Mouse (Mus musculus) cortical plate, adult 2 months (tissue): ENCODE data around the gene Ccdc102a. TPM values are rescaled to one million over a fixed set of nuclear protein-coding genes. Genes with fewer than 3 reads are reported as not detected.

Source experiments
- H3K27ac ChIP-seq: fragments of 200-500 bp; 2 replicates; pipeline ENCODE4 v1.5.1; 2012; ENCODE audit warnings: low read length, control low read depth, inconsistent platforms; ENCODE audit not compliant: insufficient read depth
- H3K4me1 ChIP-seq: fragments of 200-500 bp; 2 replicates; pipeline ENCODE4 v1.6.1; 2011; ENCODE audit warnings: low read length; ENCODE audit not compliant: control insufficient read depth, insufficient read depth
- H3K4me3 ChIP-seq: fragments of 200-500 bp; 2 replicates; pipeline ENCODE4 v1.5.1; 2011; ENCODE audit warnings: mild to moderate bottlenecking, low read length, control low read depth; ENCODE audit not compliant: insufficient read depth
- CTCF ChIP-seq: fragments of 200-500 bp; IDR thresholded peaks from 2 replicates; pipeline ENCODE4 v1.5.1; 2011; ENCODE audit warnings: mild to moderate bottlenecking, control low read depth, low read length; ENCODE audit not compliant: insufficient read depth; ENCODE audit errors: extremely low read depth
- POLR2A ChIP-seq: fragments of 200-500 bp; IDR thresholded peaks from 2 replicates; pipeline ENCODE4 v1.6.1; 2011; ENCODE audit warnings: mild to moderate bottlenecking, low read length, control low read depth; ENCODE audit not compliant: insufficient read depth; ENCODE audit errors: extremely low read depth
- polyA plus RNA-seq: library from polyadenylated mRNA; depleted of rRNA; stranded (reverse); fragments of >200 nt; gene quantifications from 2 replicates; pipeline ENCODE4 v1.2.3, GENCODE M21; 2012; rRNA removed

Gene Ccdc102a
- 2.1 and 3.0 TPM in 2 replicates for polyA plus RNA-seq

GRCm38 (mm10) chr8:94917851-94918495, at the start of gene Ccdc102a:
Gene Ccdc102a, minus strand, starts transcription at chr8:94918098.
- peak within 1 kb of the TSS; percentile 46 for H3K4me3 ChIP-seq
- H3K27ac ChIP-seq, result no peak within 1 kb of the TSS
- H3K4me1 ChIP-seq, result no peaks in the 10 kb centered on the region
- TF ChIP-seq POLR2A (no peak), CTCF (no peak)

GRCm38 (mm10) chr8:94967554-94967953, 49.7 kb upstream of the Ccdc102a start:
- Histone ChIP-seq H3K4me1 (no peaks in the 10 kb centered on the region), H3K4me3 (no peak overlapping the region), H3K27ac (no peak overlapping the region)
- TF ChIP-seq CTCF (no peak), POLR2A (no peak)

GRCm38 (mm10) chr8:94967071-94967470, 49.2 kb upstream of the Ccdc102a start:
- no peak for TF ChIP-seq POLR2A
- no peak for TF ChIP-seq CTCF
- Histone ChIP-seq H3K27ac (no peak overlapping the region), H3K4me1 (no peaks in the 10 kb centered on the region), H3K4me3 (no peak overlapping the region)

GRCm38 (mm10) chr8:94966578-94966977, 48.7 kb upstream of the Ccdc102a start:
- H3K4me1 ChIP-seq, result no peaks in the 10 kb centered on the region
- no peak overlapping the region for H3K27ac ChIP-seq
- H3K4me3 ChIP-seq, result no peak overlapping the region
- TF ChIP-seq POLR2A (no peak), CTCF (peak; percentile 57)

- TF ChIP-seq CTCF, result no peak
- no peak for TF ChIP-seq POLR2A
- no peaks in the 10 kb centered on the region for H3K4me1 ChIP-seq
- H3K4me3 ChIP-seq, result no peak overlapping the region
- no peak overlapping the region for H3K27ac ChIP-seq
These were observed 46.9 kb upstream of the Ccdc102a start for GRCm38 (mm10) chr8:94964828-94965227.

GRCm38 (mm10) chr8:94962201-94962600, 44.3 kb upstream of the Ccdc102a start:
- TF ChIP-seq POLR2A (no peak), CTCF (no peak)
- H3K27ac ChIP-seq, result no peak overlapping the region
- no peak overlapping the region for H3K4me3 ChIP-seq
- H3K4me1 ChIP-seq, result no peaks in the 10 kb centered on the region

GRCm38 (mm10) chr8:94956078-94956574, 38.2 kb upstream of the Ccdc102a start:
- Histone ChIP-seq H3K4me1 (no peaks in the 10 kb centered on the region), H3K4me3 (no peak overlapping the region), H3K27ac (no peak overlapping the region)
- TF ChIP-seq POLR2A (no peak), CTCF (no peak)

GRCm38 (mm10) chr8:94954921-94955758, 37.2 kb upstream of the Ccdc102a start:
- Histone ChIP-seq H3K4me1 (no peaks in the 10 kb centered on the region), H3K27ac (no peak overlapping the region), H3K4me3 (no peak overlapping the region)
- no peak for TF ChIP-seq POLR2A
- peak; percentile 53 for TF ChIP-seq CTCF

- H3K4me1 ChIP-seq, result no peaks in the 10 kb centered on the region
- H3K27ac ChIP-seq, result no peak overlapping the region
- no peak overlapping the region for H3K4me3 ChIP-seq
- TF ChIP-seq CTCF, result no peak
These were observed 36.5 kb upstream of the Ccdc102a start for GRCm38 (mm10) chr8:94954368-94954737.

GRCm38 (mm10) chr8:94953624-94954367, 35.9 kb upstream of the Ccdc102a start:
- no peak overlapping the region for H3K27ac ChIP-seq
- TF ChIP-seq CTCF (no peak), POLR2A (no peak)
- H3K4me1 ChIP-seq, result no peaks in the 10 kb centered on the region
- no peak overlapping the region for H3K4me3 ChIP-seq
